Mouse (Mus musculus) forelimb bud, embryonic 11.5 days (tissue): ENCODE measurements around the gene Fntb.

Experiments
- DNase-seq: peaks from one replicate; pipeline ENCODE4 v3.0.0-alpha.2; 2012; ENCODE audit warnings: low read depth, low spot score

The Fntb gene

DNA sequence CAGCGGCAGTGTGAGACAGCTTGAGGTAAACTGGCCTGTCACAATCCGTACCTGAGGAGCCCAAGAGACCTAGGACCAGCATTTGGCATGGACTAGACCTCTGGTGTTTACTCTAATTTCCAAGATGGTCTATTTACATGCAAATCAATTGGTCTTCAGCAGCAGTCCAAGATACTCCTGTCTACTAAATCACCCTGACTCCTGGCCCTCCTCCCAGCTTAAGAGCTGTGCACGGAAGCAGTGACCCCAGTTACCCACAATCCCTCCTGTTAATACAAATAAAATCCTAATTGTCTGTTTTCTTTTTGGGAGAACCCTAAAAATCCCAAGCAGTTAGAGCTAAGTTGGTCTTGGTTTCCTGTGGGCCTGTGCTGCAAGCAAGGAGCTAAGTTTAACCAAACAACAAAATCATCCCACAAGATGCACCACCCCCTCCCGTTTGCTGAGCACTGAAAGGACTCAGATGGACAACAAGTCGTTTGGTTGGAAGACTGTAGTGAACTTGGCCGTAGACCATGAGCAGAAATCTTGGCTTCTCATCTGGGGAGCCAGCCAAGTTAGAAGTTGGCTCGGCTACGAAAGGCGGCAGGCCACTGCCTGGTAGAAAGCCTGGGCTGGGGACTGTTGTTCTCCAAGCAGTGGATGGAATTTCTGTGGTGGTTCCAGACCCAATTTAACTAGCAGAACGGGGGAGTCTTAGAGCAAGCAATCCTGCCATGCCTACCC is 189.5 kb downstream of the Fntb start:
- DNase-seq: no peak

GRCm38 (mm10) chr12:76957688-76958087 is 192.3 kb downstream of the Fntb start:
- DNase-seq: no peak

DNA sequence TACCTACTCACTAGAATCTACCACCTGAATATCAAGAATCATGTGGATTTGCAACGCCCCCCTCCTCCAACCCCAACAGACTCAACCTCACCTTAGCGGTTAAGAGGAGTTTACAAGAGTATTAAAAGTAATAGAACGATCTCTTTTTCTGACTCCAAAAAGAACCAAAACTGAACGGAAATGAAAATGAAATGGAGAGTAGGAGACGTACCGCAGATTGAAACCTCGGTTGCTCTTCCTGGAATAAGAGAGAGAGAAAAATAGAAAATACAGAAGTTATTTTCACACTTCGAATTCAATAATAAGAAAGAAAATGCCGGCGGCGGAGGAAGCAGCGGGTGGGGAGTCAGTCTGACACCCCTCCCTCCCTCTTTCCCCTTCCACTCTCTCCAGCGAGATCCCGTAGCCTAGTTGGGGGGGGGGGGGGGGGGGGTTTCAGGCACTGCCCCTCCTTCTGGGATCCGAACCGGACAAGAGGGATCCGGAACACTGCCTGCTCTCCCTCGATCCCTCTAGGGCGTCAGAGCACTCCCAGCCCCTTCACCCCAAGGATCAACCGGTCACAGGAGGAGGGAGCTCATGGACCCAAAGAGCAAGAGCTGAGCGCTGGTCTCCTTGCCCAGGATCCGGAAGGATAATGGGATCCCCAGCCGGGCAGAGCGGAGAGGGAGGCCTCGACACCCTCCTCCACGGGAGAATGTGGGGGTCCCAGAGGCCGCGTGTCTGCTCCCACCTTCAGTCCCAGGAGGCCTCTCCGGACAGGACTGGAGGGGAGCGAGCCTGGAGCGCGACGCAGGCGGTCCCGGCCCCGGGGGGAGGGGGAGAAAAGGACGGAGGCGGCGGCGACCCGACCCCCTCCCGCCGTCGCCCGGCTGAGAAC is 195.9 kb downstream of the Fntb start:
- DNase-seq: no peak

DNA sequence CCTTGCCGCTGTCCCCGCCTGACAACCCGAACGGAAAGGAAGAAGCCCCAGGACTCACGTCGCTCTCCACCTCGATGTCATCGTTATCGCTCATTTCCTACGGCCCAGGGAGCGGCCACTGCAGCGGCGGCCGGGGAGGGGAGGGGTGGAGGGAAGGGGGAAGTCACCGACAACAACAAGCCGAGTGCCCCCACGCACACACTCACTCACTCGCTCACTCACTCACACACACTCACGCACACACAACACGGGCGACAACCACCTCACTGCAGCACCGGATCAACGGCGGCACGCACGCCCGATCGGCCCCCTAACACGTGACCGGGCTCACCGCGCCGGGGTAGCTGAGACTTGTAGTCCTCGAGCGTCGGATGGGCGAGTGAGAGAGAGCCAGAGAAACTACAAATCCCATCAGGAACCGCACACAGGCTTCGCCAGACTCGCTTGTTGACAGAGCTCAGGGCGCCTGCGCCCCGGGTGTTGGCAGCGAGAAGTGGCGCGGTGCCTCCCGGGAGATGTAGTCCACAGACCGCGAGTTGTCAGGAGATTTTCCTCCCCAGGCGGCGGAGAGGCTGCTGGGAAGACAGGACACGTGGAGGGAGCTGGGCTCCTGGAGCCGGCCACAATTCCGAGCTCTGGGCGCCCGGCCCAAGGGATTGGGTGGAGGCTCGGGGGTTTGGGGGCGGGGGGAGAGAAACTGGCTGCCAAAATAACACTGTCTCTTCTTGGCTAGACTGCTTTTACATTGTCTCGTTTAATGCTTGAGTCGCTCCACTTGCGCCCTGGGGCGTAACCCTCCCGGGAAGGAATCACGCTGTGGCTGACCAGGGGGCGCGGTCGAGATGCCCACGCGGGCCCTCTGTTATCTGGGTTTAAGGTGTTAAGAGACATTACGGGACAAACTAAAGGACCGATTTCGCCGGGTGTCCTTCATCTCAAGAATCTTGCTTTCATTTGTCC is 196.8 kb downstream of the Fntb start, which contains the start of gene Max:
Gene Max (minus strand): TSS at position 270 of the 960 bp plus-strand sequence.
- DNase-seq: peak; percentile 99

DNA sequence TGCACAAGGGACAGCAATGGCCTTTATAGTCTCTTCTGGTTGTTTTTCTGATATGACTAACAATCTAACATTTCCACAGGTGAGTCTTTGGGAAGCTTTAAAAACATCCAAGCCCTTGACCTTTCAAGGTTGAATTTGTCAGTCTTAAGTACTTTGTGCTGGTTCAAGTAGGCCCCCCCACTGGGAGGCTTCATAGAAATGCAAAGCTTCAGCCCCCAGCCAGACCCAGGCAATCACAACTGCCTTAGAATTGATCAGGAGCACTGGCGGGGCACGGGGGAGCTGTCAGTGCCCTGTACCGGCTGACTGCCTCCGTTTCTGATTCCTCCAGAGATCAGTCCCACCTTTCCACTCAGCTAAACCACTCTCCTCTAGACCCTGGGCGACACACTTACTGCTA is 199.7 kb downstream of the Fntb start:
- no peak for DNase-seq

DNA sequence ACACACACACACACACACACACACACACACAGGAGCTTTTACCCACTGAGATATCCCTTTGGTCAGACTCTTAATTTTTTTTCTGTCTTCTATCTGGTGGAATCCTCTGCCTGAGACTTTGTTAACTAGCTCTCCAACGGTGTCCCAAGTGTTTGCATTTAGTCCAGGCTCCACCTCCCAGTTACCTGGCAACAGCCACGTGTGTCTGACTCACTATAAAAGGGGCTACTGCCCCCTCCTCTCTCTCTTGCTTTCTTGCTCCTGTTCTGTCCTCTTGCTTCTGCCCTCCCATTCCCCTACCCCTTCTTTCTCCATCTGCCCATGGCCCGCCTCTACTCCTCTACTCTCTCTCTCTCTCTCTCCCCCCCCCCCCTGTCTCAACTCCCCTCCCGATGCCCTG is 200.5 kb downstream of the Fntb start:
- DNase-seq: peak; percentile 42
